Mouse (Mus musculus) olfactory bulb, adult 2 months (tissue): ENCODE results near the gene Ndufc2. TPM values are rescaled to one million over a fixed set of nuclear protein-coding genes. Genes with fewer than 3 reads are reported as not detected.

Experiments
- H3K27ac ChIP-seq: fragments of 200-500 bp; 2 replicates; pipeline ENCODE4 v1.5.1; 2012; ENCODE audit warnings: low read depth, low read length; ENCODE audit not compliant: insufficient read depth
- H3K4me1 ChIP-seq: fragments of 200-500 bp; 2 replicates; pipeline ENCODE4 v1.6.1; 2012; ENCODE audit warnings: low read length; ENCODE audit not compliant: control insufficient read depth, insufficient read depth
- H3K4me3 ChIP-seq: fragments of 200-500 bp; 2 replicates; pipeline ENCODE4 v1.5.1; 2012; ENCODE audit warnings: mild to moderate bottlenecking, low read depth, low read length, moderate library complexity; ENCODE audit not compliant: insufficient read depth
- CTCF ChIP-seq: fragments of 200-500 bp; IDR thresholded peaks from 2 replicates; pipeline ENCODE4 v1.5.1; 2012; ENCODE audit warnings: low read depth, mild to moderate bottlenecking, low read length, moderate library complexity; ENCODE audit not compliant: insufficient read depth
- POLR2A ChIP-seq: fragments of 200-500 bp; IDR thresholded peaks from 2 replicates; pipeline ENCODE4 v1.6.1; 2012; ENCODE audit warnings: mild to moderate bottlenecking, low read depth, low read length, moderate library complexity; ENCODE audit not compliant: insufficient read depth
- WGBS: fragments of 180-500 bp; shearing (Covaris S2); methylation state at CpG from one replicate; pipeline ENCODE4 v1.1.7; 2018; 5-methylcytosine and 5-hydroxymethylcytosine counted together
- polyA plus RNA-seq: library from polyadenylated mRNA; stranded (reverse); fragments of >200 nt; gene quantifications from 2 replicates; pipeline ENCODE4 v1.2.4, GENCODE M21; 2012; ENCODE audit warnings: low replicate concordance; ENCODE audit not compliant: missing spikeins, insufficient read depth, insufficient read length

Gene Ndufc2
- polyA plus RNA-seq, 1 experiment, result not detected

DNA sequence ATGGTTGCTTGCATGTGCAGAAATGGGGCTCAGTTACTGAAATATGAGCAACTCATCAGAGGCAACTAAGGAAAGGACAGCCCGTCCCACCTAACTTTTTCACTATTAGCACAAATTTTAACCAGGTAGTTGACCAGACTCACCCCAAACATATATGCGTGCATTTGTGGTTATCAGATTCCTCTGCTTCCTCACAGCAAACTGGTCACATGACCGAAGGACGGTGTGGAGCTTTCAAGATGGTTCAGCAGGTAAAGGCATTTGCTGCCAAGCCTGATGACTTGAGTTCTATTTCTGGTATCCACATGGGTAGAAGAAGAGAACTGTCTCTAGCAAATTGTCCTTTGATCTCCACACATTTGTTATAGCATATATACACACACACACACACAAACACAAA is 41.5 kb upstream of the Ndufc2 start:
- WGBS, result 95% methylated on average over 4 of the region's 4 CpGs
- no peak for TF ChIP-seq POLR2A
- TF ChIP-seq CTCF, result no peak
- Histone ChIP-seq H3K4me1 (no peaks in the 10 kb centered on the region), H3K4me3 (no peak overlapping the region), H3K27ac (no peak overlapping the region)

DNA sequence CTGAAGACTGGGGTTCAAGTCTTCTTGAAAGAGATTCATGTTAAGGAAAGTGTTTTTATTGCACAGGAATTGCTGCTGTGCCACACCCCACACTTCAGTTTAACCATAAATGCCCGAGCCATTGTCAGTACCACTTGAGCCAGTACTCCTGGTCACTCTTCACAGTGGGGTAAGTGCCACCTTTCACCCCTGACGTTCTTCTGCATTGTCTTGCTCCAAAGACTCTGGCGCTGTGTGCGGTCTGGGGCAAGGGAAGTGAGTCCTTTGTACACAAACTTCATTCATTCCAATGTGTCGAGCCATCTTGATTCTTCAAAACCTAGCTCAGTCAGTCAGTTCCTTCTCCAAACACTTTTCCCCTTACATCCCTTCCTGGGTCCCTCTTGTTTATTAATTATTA is 39.6 kb upstream of the Ndufc2 start:
- Histone ChIP-seq H3K27ac (no peak overlapping the region), H3K4me3 (no peak overlapping the region), H3K4me1 (no peaks in the 10 kb centered on the region)
- WGBS, result 82% methylated on average over 5 of the region's 5 CpGs
- TF ChIP-seq POLR2A, result no peak

DNA sequence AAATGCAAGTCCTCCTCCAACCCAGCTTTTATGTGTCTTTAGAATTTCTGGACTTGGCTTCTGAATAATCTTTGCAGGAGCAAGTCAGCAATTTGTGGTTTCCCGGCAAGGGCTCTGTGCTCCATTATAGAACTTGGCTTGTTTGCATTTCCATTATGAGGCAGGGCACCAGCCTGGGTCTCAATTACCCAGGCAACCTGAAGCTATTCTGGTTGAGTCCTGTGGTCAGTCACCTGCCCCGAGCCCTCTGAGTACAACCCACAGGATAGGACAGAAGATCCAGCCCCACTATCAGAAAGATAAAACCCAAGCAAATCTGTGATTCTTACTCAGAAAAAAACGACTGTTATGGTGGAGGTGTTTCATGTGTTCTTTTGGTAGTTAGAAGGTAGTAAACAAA is 38.8 kb upstream of the Ndufc2 start:
- WGBS, result 35% methylated on average over 3 of the region's 3 CpGs

DNA sequence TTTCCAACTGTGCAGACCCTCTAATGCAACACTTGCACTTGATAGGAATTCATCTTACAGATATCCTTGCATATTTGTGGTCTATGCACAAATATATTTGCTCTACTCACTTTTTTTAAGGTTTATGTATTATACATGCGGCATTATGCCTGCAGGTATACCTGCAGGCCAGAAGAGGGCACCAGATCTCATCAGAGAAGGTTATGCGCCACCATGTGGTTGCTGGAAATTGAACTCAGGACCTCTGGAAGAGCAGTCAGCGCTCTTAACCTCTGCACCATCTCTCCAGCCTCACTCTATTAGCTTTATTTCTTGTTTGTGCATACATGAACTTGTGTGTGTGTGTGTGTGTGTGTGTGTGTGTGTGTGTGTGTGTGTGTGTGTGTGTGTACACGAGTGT is 38.3 kb upstream of the Ndufc2 start:
- Histone ChIP-seq H3K27ac (no peak overlapping the region), H3K4me3 (no peak overlapping the region), H3K4me1 (no peaks in the 10 kb centered on the region)
- WGBS, result 41% methylated on average over 4 of the region's 4 CpGs
- no peak for TF ChIP-seq POLR2A
- TF ChIP-seq CTCF, result peak; percentile 24; the same call in 1 of the 2 replicates

More for the DNA sequence above, 38.8 kb upstream of the Ndufc2 start:
- Histone ChIP-seq H3K4me1 (no peaks in the 10 kb centered on the region), H3K4me3 (no peak overlapping the region), H3K27ac (no peak overlapping the region)
- TF ChIP-seq POLR2A, result no peak
- TF ChIP-seq CTCF, result no peak

DNA sequence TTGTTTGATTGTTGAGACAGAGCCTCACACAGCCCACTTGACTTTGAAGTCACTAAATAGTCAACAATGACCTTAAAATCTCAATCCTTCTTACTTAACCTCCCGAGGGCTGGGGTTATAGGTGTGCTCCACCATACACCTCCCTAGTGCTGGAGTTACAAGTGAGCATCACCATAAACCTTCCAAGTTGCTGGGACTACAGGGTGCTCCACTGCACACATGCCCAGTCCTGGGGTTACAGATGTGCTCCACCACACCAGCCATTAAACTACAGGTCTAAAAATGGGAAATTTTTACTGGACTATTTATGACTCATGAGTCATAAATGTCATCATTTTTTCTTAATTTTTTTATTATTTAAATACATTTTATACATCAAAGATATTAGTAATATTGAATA is 33.9 kb upstream of the Ndufc2 start:
- H3K4me1 ChIP-seq, result no peaks in the 10 kb centered on the region; the same call in 1 of the 2 replicates
- 79% methylated on average over 1 of the region's 1 CpGs for WGBS
- TF ChIP-seq POLR2A (no peak), CTCF (no peak)

DNA sequence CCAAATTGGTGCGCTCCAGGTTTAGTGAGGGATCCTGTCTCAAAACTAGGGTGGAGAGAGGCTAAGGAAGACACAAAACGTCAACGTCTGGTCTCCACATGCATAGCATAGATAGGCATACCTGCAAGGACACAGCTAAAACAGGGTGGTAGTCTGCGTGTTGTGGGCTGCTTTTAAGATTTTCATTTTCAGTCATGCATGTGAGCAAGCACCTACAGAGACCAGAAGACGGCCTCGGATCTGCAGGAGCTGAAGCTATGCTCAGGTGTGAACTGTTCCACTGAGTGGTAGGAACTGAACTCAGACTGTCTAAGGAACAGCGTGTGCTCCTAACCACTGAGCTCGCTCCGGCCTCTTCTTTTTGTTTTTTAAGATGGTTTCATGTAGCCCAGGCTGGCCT is 24.7 kb upstream of the Ndufc2 start:
- H3K4me3 ChIP-seq, result no peak overlapping the region
- WGBS, result 95% methylated on average over 9 of the region's 9 CpGs
- no peaks in the 10 kb centered on the region; the same call in 1 of the 2 replicates for H3K4me1 ChIP-seq
- no peak for TF ChIP-seq CTCF
- no peak for TF ChIP-seq POLR2A
- no peak overlapping the region for H3K27ac ChIP-seq

More for the DNA sequence above, 33.9 kb upstream of the Ndufc2 start:
- Histone ChIP-seq H3K4me3 (no peak overlapping the region), H3K27ac (no peak overlapping the region)

DNA sequence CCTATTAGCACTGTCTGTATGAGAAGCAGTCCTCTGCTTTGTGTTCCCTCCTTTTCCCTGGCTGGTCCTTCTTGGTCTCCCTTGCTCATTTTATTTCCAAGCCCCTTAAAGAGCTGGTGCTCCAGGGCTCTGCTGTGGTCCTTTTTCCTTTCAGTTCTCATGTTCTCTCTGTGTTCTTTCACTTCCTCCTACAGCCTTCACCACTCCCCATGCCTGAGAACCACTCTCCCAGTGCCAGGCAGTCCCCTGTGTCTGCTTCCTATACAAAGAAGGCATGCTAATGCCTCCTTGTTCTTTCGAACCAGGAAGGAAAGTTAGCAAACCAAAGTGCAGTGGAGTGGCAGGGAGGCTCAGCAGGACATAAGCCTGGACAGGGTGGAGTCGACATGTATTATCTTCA is 23.9 kb upstream of the Ndufc2 start:
- H3K4me1 ChIP-seq, result no peaks in the 10 kb centered on the region; the same call in 1 of the 2 replicates
- TF ChIP-seq CTCF, result no peak
- no peak for TF ChIP-seq POLR2A
- WGBS, result 68% methylated on average over 2 of the region's 2 CpGs

DNA sequence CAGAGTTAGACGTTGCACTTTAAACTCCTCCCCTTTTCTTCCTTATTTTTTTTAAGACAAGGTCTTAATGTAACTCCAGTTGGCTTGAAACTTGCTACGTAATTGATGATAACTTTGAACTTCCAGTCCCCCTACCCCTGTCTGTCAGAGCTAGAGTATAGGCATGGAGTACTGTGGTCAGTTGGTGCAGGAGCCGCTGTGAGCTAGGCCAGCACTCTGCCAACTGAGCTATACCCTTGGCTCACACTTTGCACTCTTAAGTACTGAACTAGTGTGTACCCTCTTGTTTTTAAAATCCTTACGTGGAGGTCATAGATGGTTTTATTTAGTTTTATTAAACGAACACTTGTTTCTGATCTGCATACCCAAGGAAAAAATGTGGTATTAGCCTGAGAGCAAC is 20.5 kb upstream of the Ndufc2 start:
- WGBS, result 94% methylated on average over 5 of the region's 5 CpGs
- no peak overlapping the region for H3K4me3 ChIP-seq
- TF ChIP-seq POLR2A (no peak), CTCF (no peak)
- no peak overlapping the region for H3K27ac ChIP-seq
- H3K4me1 ChIP-seq, result no peaks in the 10 kb centered on the region

More for the DNA sequence above, 23.9 kb upstream of the Ndufc2 start:
- H3K4me3 ChIP-seq, result no peak overlapping the region
- H3K27ac ChIP-seq, result no peak overlapping the region

DNA sequence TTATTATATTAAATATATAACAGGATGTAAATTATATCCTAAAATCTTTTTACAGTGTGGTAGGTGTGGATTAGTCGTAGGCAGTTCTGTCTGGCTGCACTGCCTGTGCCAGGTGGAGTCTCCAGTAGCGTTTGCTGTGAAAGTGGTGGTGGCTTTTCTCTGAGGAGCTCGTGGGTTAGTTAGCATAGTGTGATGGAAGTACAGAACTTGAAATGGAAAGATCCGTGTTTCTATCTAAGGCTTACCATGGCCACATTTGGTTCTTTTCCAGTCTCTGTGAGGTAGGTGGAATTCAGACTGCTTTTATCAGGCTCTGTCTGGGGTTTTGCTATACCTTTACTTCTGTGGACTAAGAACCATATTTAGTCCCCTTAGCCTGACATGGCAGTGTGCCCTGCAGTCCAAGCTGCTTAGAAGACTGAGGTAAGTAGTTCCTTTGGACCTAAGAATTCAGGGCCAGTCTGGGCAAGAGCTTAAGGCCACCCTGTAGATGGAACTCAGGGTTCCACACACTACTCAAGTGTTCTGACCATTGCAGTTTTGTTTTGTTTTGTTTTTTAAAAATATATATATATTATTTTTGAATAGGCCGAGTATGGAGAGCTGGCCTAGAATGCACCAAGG is 19.2 kb upstream of the Ndufc2 start:
- Histone ChIP-seq H3K27ac (no peak overlapping the region), H3K4me3 (no peak overlapping the region), H3K4me1 (no peaks in the 10 kb centered on the region)
- 94% methylated on average over 5 of the region's 5 CpGs for WGBS
- no peak for TF ChIP-seq CTCF
- TF ChIP-seq POLR2A, result no peak
